Comparison of ENCODE assay signal across 26 mouse cellular contexts in the genomic region with DNA sequence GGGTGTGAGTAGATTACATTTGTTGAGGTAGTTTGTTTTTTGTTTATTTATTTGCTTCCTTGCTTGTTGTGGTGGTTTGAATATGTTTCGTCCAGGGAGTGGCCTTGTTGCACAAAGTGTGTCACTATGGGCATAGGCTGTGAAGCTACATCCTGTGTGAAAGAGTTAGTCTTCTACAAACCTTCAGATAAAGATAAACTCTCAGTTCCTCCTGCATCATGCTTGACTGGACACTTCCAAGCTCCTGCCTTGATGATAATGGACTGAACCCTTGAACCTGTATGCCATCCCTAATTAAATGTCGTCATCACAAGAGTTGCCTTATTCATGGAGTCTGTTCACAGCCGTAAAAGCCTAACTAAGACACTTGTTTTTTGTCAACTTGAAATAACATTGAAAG.
DNase-seq lines count a peak whose midpoint lies in the region; ATAC-seq and TF ChIP-seq lines count a peak whose summit lies in the region.
"Had no signal": no experiment of that assay in that cellular context is flagged by ENCODE, and none has a peak within 500 bp of the region (broad histone marks: within the 10 kb centered on the region; RNA-seq: fewer than 3 reads in every experiment).

No protein-coding gene starts in this region.

- no peak overlapping the region for H3K27ac ChIP-seq in layer of hippocampus, adult 2 months
- H3K27ac ChIP-seq: embryonic facial prominence, embryonic 13.5 days; embryonic facial prominence, embryonic 15.5 days; forebrain, embryonic 10.5 days; forebrain, embryonic 12.5 days had no signal

- TF ChIP-seq CTCF in layer of hippocampus, adult 2 months (conservative IDR thresholded peaks at IDR 0.05): no peak

- ATAC-seq in neutrophil, adult 5-6 weeks (ENCODE audit: extremely low read depth, insufficient number of reproducible peaks, low FRiP score, poor library complexity, severe bottlenecking): peak; percentile 96
- ATAC-seq: CD4-positive, CD25-positive, alpha-beta regulatory T cell, adult 4 months; forebrain, embryonic 14.5 days; forebrain, embryonic 16.5 days; Patski had no signal

- no peak overlapping the region for H3K4me3 ChIP-seq in layer of hippocampus, adult 2 months
- H3K4me3 ChIP-seq: embryonic facial prominence, embryonic 13.5 days; embryonic facial prominence, embryonic 15.5 days; erythroblast, embryonic 14.5 days; forebrain, embryonic 10.5 days; forebrain, embryonic 12.5 days had no signal

- DNase-seq in lung, postnatal 25 days (ENCODE audit: low spot score): peak; percentile 7
- no peak for DNase-seq in lung, postnatal 10 days
- peak; percentile 56 to 70 for DNase-seq in spleen, postnatal 36 days (ENCODE audit: low spot score in 2 of 2)
- no peak for DNase-seq in spleen, postnatal 4 days (ENCODE audit: low spot score in 2 of 2)
- no peak for DNase-seq in T-cell, adult 2 months (ENCODE audit: low spot score)
- DNase-seq in layer of hippocampus, adult 2 months (ENCODE audit: low spot score in 2 of 2): no peak
- DNase-seq: adrenal gland, adult 2 months; adrenal gland, postnatal 10 days; adrenal gland, postnatal 25 days; cerebellum, adult 11 months; cerebellum, adult 18-20 months; cerebellum, adult 8-10 months; cerebellum, adult 9-11 months; cerebellum, postnatal 14 days; cerebellum, postnatal 36 days; embryo, embryonic 11 days had no signal

Comparison
In these comparisons a context has a peak if more than half of its experiments do, and no peak if none do; other contexts are left out.
1. DNase-seq: peak in lung, postnatal 25 days (single experiment) and spleen, postnatal 36 days (2 of 2); none in lung, postnatal 10 days (single experiment), spleen, postnatal 4 days (0 of 2), T-cell, adult 2 months (single experiment) and layer of hippocampus, adult 2 months (0 of 2).